Mouse (Mus musculus) liver, embryonic 13.5 days (tissue): ENCODE measurements at regions not wholly inside any gene's neighbourhood (a gene's known extent, or its start where the extent isn't known, plus 50 kb on each side); places are given as distances from the start of the nearest gene placed in this dataset.
A peak's percentile ranks its signal among the peaks of the same experiment; 100 is the strongest.

Experiments
- ATAC-seq: fragments of 200-750 bp; cut with Nextera tagmentation; 2 replicates; pipeline ENCODE4 v1.8.0; 2017; ENCODE audit warnings: low read depth, mild to moderate bottlenecking, moderate number of reproducible peaks, moderate library complexity
- DNase-seq: peaks from one replicate; pipeline ENCODE4 v3.0.0; 2022
- H3K27ac ChIP-seq: fragments of 300-500 bp; sonication (generic); 2 replicates; pipeline ENCODE4 v1.5.1; 2015; ENCODE audit warnings: moderate library complexity, mild to moderate bottlenecking, inconsistent platforms
- H3K27me3 ChIP-seq: fragments of 300-500 bp; sonication (generic); 2 replicates; pipeline ENCODE4 v1.6.1; 2015; ENCODE audit warnings: mild to moderate bottlenecking, inconsistent platforms
- H3K36me3 ChIP-seq: fragments of 300-500 bp; sonication (generic); 2 replicates; pipeline ENCODE4 v1.6.1; 2015; ENCODE audit warnings: mild to moderate bottlenecking, inconsistent platforms
- H3K4me1 ChIP-seq: fragments of 300-500 bp; sonication (generic); replicated peaks from 2 replicates; pipeline ENCODE4 v1.6.1; 2015; ENCODE audit warnings: inconsistent platforms
- H3K4me2 ChIP-seq: fragments of 300-500 bp; sonication (generic); 2 replicates; pipeline ENCODE4 v1.6.1; 2015; ENCODE audit warnings: inconsistent platforms, mild to moderate bottlenecking, moderate library complexity
- H3K4me3 ChIP-seq: fragments of 300-500 bp; sonication (generic); replicated peaks from 2 replicates; pipeline ENCODE4 v1.5.1; 2015; ENCODE audit warnings: mild to moderate bottlenecking, inconsistent platforms
- H3K9ac ChIP-seq: fragments of 300-500 bp; sonication (generic); 2 replicates; pipeline ENCODE4 v1.6.1; 2015; ENCODE audit warnings: mild to moderate bottlenecking, inconsistent platforms
- H3K9me3 ChIP-seq: fragments of 300-500 bp; sonication (generic); replicated peaks from 2 replicates; pipeline ENCODE4 v1.6.1; 2016; ENCODE audit warnings: inconsistent platforms
- WGBS: fragments of 180-500 bp; shearing (Covaris S2); methylation state at CpG from one replicate; pipeline ENCODE4 v1.1.7; 2015; ENCODE audit not compliant: insufficient replicate concordance; 5-methylcytosine and 5-hydroxymethylcytosine counted together

GRCm38 (mm10) chr4:78494117-78494516, 282.4 kb upstream of the Ptprd start:
- H3K27me3 ChIP-seq, result no peaks in the 10 kb centered on the region
- DNase-seq, result no peak
- no peaks in the 10 kb centered on the region for H3K4me1 ChIP-seq
- no peak overlapping the region for H3K4me3 ChIP-seq
- H3K9ac ChIP-seq, result no peak overlapping the region
- peak; percentile 63; the same call in 1 of the 2 replicates for ATAC-seq
- no peak overlapping the region for H3K4me2 ChIP-seq
- H3K9me3 ChIP-seq, result no peaks in the 10 kb centered on the region
- no peak overlapping the region for H3K27ac ChIP-seq
- no peaks in the 10 kb centered on the region for H3K36me3 ChIP-seq
- WGBS, result 29% methylated on average over 1 of the region's 1 CpGs

- no peak for ATAC-seq
- Histone ChIP-seq H3K9me3 (no peaks in the 10 kb centered on the region), H3K4me3 (no peak overlapping the region), H3K4me2 (no peak overlapping the region), H3K27me3 (no peaks in the 10 kb centered on the region), H3K9ac (no peak overlapping the region), H3K4me1 (no peaks in the 10 kb centered on the region), H3K27ac (no peak overlapping the region), H3K36me3 (no peaks in the 10 kb centered on the region)
- 31% methylated on average over 1 of the region's 1 CpGs for WGBS
- no peak for DNase-seq
Observed at GRCm38 (mm10) chr4:78466591-78466990, 254.8 kb upstream of the Ptprd start.

- ATAC-seq, result no peak
- H3K4me3 ChIP-seq, result no peak overlapping the region
- H3K9me3 ChIP-seq, result no peaks in the 10 kb centered on the region
- no peak for DNase-seq
- H3K27ac ChIP-seq, result no peak overlapping the region
- no peaks in the 10 kb centered on the region for H3K4me1 ChIP-seq
- H3K4me2 ChIP-seq, result no peak overlapping the region
- H3K27me3 ChIP-seq, result no peaks in the 10 kb centered on the region
- no peaks in the 10 kb centered on the region for H3K36me3 ChIP-seq
- no peak overlapping the region for H3K9ac ChIP-seq
- WGBS, result 56% methylated on average over 4 of the region's 4 CpGs
Observed at GRCm38 (mm10) chr4:78456284-78456683, 244.5 kb upstream of the Ptprd start.

GRCm38 (mm10) chr4:78417153-78417552, 205.4 kb upstream of the Ptprd start:
- WGBS, result 67% methylated on average over 1 of the region's 1 CpGs

GRCm38 (mm10) chr4:78389406-78389805, 177.6 kb upstream of the Ptprd start:
- DNase-seq (no peak), ATAC-seq (no peak)
- no peak overlapping the region for H3K4me2 ChIP-seq
- no peaks in the 10 kb centered on the region for H3K9me3 ChIP-seq
- no peak overlapping the region for H3K9ac ChIP-seq
- no peaks in the 10 kb centered on the region for H3K36me3 ChIP-seq
- no peak overlapping the region for H3K27ac ChIP-seq
- H3K27me3 ChIP-seq, result no peaks in the 10 kb centered on the region
- 71% methylated on average over 1 of the region's 1 CpGs for WGBS
- H3K4me3 ChIP-seq, result no peak overlapping the region
- H3K4me1 ChIP-seq, result no peaks in the 10 kb centered on the region

More at GRCm38 (mm10) chr4:78417153-78417552, 205.4 kb upstream of the Ptprd start:
- Histone ChIP-seq H3K4me3 (no peak overlapping the region), H3K4me1 (no peaks in the 10 kb centered on the region), H3K27ac (no peak overlapping the region), H3K36me3 (no peaks in the 10 kb centered on the region), H3K9ac (no peak overlapping the region), H3K27me3 (no peaks in the 10 kb centered on the region), H3K9me3 (no peaks in the 10 kb centered on the region), H3K4me2 (no peak overlapping the region)
- ATAC-seq, result no peak
- no peak for DNase-seq

- Histone ChIP-seq H3K27ac (no peak overlapping the region), H3K4me2 (no peak overlapping the region), H3K36me3 (no peaks in the 10 kb centered on the region), H3K4me3 (no peak overlapping the region), H3K4me1 (no peaks in the 10 kb centered on the region), H3K9ac (no peak overlapping the region), H3K27me3 (no peaks in the 10 kb centered on the region), H3K9me3 (no peaks in the 10 kb centered on the region)
- ATAC-seq (no peak), DNase-seq (no peak)
- WGBS, result 80% methylated on average over 5 of the region's 5 CpGs
Observed at GRCm38 (mm10) chr4:78355162-78355561, 143.4 kb upstream of the Ptprd start.

- Histone ChIP-seq H3K27me3 (no peaks in the 10 kb centered on the region), H3K9ac (no peak overlapping the region), H3K4me1 (no peaks in the 10 kb centered on the region), H3K4me3 (no peak overlapping the region), H3K4me2 (no peak overlapping the region), H3K9me3 (no peaks in the 10 kb centered on the region), H3K36me3 (no peaks in the 10 kb centered on the region), H3K27ac (no peak overlapping the region)
- ATAC-seq (no peak), DNase-seq (no peak)
- WGBS, result 45% methylated on average over 1 of the region's 1 CpGs
Observed at GRCm38 (mm10) chr4:78335777-78336176, 124.0 kb upstream of the Ptprd start.

- ATAC-seq (no peak), DNase-seq (no peak)
- no peak overlapping the region for H3K27ac ChIP-seq
- H3K27me3 ChIP-seq, result no peaks in the 10 kb centered on the region
- no peak overlapping the region for H3K9ac ChIP-seq
- H3K4me2 ChIP-seq, result no peak overlapping the region
- no peaks in the 10 kb centered on the region for H3K9me3 ChIP-seq
- H3K36me3 ChIP-seq, result no peaks in the 10 kb centered on the region
- no peaks in the 10 kb centered on the region for H3K4me1 ChIP-seq
- no peak overlapping the region for H3K4me3 ChIP-seq
Observed at GRCm38 (mm10) chr4:78288506-78288905, 76.7 kb upstream of the Ptprd start.
